Mouse (Mus musculus) spleen, embryonic (tissue): Measurements from ENCODE around the gene Hnrnpm.
"Not testable (repeated sequence)": the region's sequence is repeated elsewhere in the genome, so short reads cannot be mapped to it uniquely, and the experiment has no call there.

ENCODE experiments used
- CTCF ChIA-PET: fragments of 350-600 bp; sonication (Branson Sonifier 250); formaldehyde crosslinking; loops from one replicate; lab custom pipeline; 2022; lab: Charles Lee

Gene Hnrnpm

DNA sequence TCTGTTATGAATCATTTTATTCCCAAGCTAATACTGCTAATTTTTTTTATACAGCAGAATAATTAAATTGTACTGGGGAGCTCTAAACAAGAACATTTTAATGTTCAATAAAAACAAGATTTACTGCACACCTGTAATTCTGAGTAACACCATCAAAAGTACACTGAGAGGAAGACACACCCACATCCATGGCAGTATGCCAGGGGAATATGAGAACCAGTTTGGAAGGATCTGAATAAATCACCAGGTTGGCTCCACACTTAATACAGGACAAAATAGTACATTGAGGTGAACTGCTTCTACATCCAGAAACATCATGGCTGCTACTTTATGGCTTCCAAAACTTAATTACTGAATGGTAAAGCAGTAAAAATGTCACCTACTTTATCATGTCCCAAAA is 11.2 kb downstream of the Hnrnpm start:
- CTCF ChIA-PET: no interaction called here

DNA sequence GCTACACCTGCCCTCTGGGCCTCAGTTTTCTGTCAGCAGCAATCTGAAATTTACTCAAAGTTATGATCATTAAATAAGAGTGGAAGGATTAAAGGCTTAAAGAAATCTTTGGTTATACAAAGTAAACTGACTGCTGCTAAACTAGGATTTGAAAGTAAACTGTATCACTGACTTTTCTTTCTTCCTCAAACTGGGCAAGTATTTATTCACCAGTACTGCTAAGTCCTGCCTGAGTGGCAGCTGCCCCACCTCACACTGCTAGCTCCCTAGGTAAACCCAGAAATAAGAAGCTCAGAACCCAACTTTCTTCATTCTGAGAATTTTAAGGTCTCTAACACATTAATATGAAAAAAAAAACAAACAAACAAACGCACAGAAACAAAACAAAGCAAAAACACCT is 12.8 kb downstream of the Hnrnpm start:
- CTCF ChIA-PET: interaction anchor here (0.7 to 1.7 kb wide), 2 partner anchors 11 to 1338 kb away, joined by 4 to 11 read pairs; no protein-coding TSS in a partner anchor

GRCm38 (mm10) chr17:33669681-33670080 is 17.0 kb downstream of the Hnrnpm start:
- CTCF ChIA-PET: no interaction called here

- CTCF ChIA-PET: no interaction called here
These were observed 19.8 kb downstream of the Hnrnpm start for GRCm38 (mm10) chr17:33666813-33667212.

DNA sequence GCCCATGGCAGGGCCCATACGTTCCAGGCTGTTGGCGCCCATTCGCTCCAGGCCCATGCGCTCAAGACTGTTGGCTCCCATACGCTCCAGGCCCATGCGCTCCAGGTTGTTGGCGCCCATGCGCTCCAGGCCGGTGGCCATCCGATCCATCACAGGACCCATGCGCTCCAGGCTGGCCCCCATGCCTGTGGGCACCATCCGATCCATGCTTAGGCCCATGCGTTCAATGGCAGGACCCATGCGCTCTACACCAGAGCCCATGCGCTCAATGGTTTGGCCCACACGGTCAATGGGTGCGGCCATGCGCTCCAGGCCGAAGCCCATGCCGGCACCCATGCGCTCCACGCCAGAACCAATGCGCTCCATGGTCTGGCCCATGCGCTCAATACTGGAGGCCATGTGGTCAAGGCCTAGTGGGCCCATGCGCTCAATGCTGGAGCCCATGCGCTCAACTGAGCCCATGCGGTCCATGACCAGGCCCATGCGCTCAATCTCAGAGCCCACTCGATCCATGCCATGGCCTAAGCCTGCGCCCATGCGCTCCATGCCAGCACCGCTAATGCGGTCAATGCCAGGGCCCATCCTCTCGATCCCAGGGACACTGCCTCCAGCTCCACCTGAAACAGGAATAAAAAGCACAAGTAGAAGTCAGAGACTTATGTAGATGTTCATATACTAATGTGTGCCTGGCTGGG is 36.7 kb downstream of the Hnrnpm start:
- CTCF ChIA-PET: no interaction called here

- CTCF ChIA-PET: no interaction called here
These were observed 41.6 kb downstream of the Hnrnpm start for GRCm38 (mm10) chr17:33645073-33645472.

GRCm38 (mm10) chr17:33644068-33644467 is 42.6 kb downstream of the Hnrnpm start:
- CTCF ChIA-PET: interaction anchor here (1.0 kb wide), 1 partner anchor 15 kb away, joined by 3 read pairs; no protein-coding TSS in a partner anchor

GRCm38 (mm10) chr17:33639743-33640142 is 46.9 kb downstream of the Hnrnpm start:
- CTCF ChIA-PET: no interaction called here

GRCm38 (mm10) chr17:33637516-33638276 is 49.0 kb downstream of the Hnrnpm start, which contains the start of gene Pram1:
Gene Pram1, plus strand, starts transcription at chr17:33638056.
- CTCF ChIA-PET: interaction anchor here (0.5 to 0.6 kb wide), 3 partner anchors 37 to 120 kb away, joined by 3 to 4 read pairs (median 3); no protein-coding TSS in a partner anchor

DNA sequence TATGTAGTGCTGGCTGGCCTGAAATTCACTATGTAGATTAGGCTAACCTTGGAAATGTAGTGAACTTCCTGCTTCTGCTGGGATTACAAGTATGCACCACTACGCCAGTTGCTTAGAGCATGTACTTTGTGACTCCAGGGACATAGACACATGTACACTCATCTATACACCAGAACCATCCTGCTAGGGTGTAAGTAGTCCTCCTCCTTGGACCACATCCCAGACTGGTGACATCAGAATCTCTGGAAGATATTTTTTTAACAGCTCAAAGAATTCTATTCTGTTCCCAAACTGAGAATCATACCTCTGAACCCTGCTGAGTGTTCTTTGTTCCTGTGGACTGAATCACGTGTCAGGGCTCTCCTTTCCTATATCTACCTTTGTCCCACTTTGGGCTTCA is 49.6 kb downstream of the Hnrnpm start:
- CTCF ChIA-PET: interaction anchor here (0.5 to 0.6 kb wide), 3 partner anchors 38 to 120 kb away, joined by 3 to 4 read pairs (median 3); no protein-coding TSS in a partner anchor

GRCm38 (mm10) chr17:33631796-33632195 is 54.9 kb downstream of the Hnrnpm start:
- CTCF ChIA-PET: interaction anchor here (1.1 kb wide), 1 partner anchor 10 kb away, joined by 3 read pairs; no protein-coding TSS in a partner anchor

DNA sequence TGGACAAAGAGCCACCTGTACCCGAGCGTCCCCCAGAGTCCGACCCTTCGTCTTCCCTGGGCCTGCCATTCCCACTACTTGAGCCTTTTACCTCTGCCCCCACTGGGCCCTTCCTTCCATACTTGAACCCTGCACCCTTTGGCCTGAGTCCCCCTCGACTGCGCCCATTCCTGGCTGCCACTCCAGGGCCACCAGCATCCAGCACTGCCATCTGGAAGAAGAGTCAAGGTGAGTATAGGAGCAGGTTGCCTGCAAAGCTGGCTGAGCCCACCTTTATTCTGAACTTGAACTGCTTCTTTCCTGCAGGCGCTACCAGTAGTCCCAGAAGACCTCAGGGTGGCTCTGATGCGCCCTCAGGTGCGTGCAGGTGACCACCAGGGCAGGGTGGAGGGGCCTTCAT is 55.4 kb downstream of the Hnrnpm start:
- CTCF ChIA-PET: no interaction called here

GRCm38 (mm10) chr17:33630171-33630895 is 56.3 kb downstream of the Hnrnpm start:
- CTCF ChIA-PET: no interaction called here

DNA sequence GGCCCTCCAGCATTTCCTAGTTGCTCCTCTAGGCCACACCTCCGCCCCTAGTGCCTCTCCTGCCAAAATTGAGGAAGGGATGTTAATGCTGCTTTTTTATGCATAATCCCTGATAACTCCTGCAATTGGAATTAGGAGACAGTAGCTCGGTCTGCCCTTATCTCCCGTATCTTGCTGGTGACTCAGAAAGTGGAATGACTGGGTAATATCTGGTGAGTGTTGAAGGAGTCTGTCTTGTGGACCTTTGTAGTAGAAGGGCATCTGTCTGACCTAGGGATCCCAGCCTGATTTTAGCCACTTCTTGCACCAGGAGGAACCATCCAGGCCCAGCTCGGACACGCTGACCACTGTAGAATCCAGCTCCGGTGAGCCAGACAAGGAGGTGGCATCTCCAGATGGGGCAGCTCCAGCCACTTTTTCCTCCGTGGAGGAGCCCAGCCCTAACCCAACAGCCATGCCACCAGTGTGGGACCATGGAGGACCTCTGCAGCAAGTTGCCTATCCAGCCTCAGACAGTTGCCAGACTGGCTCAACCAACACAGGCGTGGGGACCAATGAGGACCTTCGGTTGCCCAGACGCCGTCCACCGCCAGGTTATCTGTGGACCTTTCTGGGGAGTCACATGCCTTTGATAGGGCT is 57.1 kb downstream of the Hnrnpm start:
- CTCF ChIA-PET: interaction anchor here (0.6 kb wide), 1 partner anchor 56 kb away, joined by 4 read pairs; no protein-coding TSS in a partner anchor

DNA sequence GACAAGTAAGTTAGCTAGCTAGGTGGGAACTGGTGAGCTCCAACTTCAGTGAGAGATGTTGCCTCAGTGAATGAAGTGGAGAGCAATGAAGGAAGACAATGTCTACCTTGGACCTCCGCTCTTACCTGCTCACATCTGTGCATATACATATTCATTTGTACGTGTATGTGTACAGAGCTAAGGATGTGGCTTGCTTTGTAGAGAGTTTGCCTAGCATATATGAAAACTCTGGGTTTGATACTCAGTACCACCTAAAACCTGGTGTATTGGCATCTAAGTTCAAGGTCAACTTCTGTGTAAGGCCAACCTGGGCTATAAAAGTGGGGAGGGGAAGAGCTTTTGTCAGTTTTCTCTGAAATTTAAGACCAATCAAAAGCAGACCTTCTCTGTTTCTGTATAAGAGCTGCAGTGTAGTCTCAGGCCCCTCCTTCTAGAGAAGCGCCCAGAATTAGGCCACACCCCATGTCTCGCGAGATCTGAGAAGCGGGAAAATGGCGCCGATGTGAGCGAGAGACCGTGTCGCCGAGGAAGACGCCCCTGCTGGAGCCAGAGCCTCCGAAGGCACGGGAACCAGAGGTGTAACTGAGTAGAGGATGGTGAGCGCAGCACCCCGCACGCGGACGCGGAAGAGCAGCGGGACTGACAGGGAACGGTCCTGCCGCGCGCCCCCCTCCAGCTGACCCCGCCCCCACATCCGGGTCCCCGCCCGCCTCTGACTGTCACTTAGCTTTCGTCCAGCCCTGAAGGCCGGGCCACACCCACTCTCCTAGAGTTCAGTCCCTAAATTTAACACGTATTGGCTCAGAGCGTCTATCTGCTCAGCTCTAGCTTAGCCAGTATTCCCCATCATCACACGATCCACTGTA is 57.8 kb downstream of the Hnrnpm start, which contains the start of gene Zfp414:
Zfp414 (plus strand) TSS at position 470 of the 866 bp plus-strand sequence.
- CTCF ChIA-PET: interaction anchor here (0.6 kb wide), 1 partner anchor 57 kb away, joined by 4 read pairs; no protein-coding TSS in a partner anchor

DNA sequence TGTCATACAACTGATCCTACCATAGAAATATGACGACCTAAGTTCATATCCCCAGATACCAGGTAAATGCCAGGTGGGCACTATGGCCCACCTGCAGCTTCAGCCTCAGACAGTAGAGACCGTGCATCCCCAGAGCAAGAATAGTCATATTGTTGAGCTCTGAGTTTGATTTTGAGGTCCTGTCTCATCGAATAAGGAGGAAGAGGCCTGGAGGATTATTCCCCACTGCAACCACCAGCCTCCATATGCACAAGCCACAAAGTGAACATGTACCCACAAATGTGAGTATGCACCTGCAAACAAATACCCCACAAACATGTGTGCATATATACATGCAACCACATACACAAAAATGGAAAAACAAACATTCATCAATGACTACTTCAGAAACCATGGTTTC is 59.4 kb downstream of the Hnrnpm start:
- CTCF ChIA-PET: no interaction called here

DNA sequence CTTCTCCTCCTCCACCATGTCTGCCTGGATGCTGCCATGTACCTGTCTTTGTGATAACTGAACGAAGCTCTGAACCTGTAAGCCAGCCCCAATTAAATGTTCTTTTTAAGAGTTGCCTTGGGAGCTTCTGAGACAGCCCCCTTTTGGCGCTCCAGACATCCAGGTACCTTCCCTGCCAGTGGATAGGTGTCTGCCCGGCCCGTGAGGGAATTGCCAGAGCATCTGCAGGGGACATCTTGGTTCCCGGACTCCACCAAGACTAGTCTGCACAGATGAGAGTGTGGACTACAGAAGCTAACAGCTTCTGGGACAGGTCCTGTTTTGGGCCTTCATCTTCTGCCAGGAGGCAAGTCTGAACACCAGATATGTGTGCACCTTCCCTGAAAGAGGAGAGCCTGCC is 72.9 kb downstream of the Hnrnpm start:
- CTCF ChIA-PET: not testable (repeated sequence)

GRCm38 (mm10) chr17:33610548-33610947 is 76.1 kb downstream of the Hnrnpm start:
- CTCF ChIA-PET: no interaction called here

GRCm38 (mm10) chr17:33607273-33607672 is 79.4 kb downstream of the Hnrnpm start:
- CTCF ChIA-PET: no interaction called here

GRCm38 (mm10) chr17:33601947-33602346 is 84.7 kb downstream of the Hnrnpm start:
- CTCF ChIA-PET: no interaction called here
